Comparison of ENCODE assay signal across 8 mouse cellular contexts in genomic region chr11:77215951-77216760, GRCm38 (mm10). TPM values are rescaled to one million over a fixed set of nuclear protein-coding genes. Genes with fewer than 3 reads are reported as not detected.
A peak's percentile ranks its signal among the peaks of the same experiment; 100 is the strongest.
DNase-seq lines count a peak whose midpoint lies in the region; ATAC-seq and TF ChIP-seq lines count a peak whose summit lies in the region.

Ssh2 (plus strand) TSS chr11:77216287.

- H3K9me3 ChIP-seq in embryonic facial prominence, embryonic 14.5 days (ENCODE audit: control insufficient read depth, low read length): no peaks in the 10 kb centered on the region
- H3K9me3 ChIP-seq in limb, embryonic 13.5 days: no peaks in the 10 kb centered on the region
- H3K9me3 ChIP-seq in midbrain, embryonic 15.5 days: no peaks in the 10 kb centered on the region

- no peaks in the 10 kb centered on the region for H3K36me3 ChIP-seq in embryonic facial prominence, embryonic 14.5 days (ENCODE audit: control insufficient read depth, insufficient read depth, low read length)
- H3K36me3 ChIP-seq in limb, embryonic 13.5 days: no peaks in the 10 kb centered on the region
- H3K36me3 ChIP-seq in midbrain, embryonic 15.5 days (replicated peaks): no peaks in the 10 kb centered on the region
- H3K36me3 ChIP-seq in spleen, adult 2 months (ENCODE audit: control insufficient read depth, insufficient read depth, low read length): no peaks in the 10 kb centered on the region

- H3K4me1 ChIP-seq in bone marrow, adult 2 months (ENCODE audit: control insufficient read depth, insufficient read depth, low read length): no peaks in the 10 kb centered on the region
- H3K4me1 ChIP-seq in embryonic facial prominence, embryonic 14.5 days (ENCODE audit: control insufficient read depth, insufficient read depth, low read length): peaks cover 11% of the 10 kb centered on the region; the same call in 1 of the 2 replicates
- H3K4me1 ChIP-seq in limb, embryonic 13.5 days: peaks cover 6% of the 10 kb centered on the region
- peaks cover 25% of the 10 kb centered on the region for H3K4me1 ChIP-seq in midbrain, embryonic 15.5 days
- peaks cover 11% of the 10 kb centered on the region; the same call in 1 of the 2 replicates for H3K4me1 ChIP-seq in spleen, adult 2 months (ENCODE audit: control insufficient read depth, insufficient read depth, insufficient read length)

- peak; percentile 86 for ATAC-seq in embryonic facial prominence, embryonic 14.5 days (ENCODE audit: low read depth)
- ATAC-seq in limb, embryonic 13.5 days (ENCODE audit: low FRiP score, low read depth): peak; percentile 85
- peak; percentile 94 for ATAC-seq in midbrain, embryonic 15.5 days (replicated peaks)

- H3K27ac ChIP-seq in bone marrow, adult 2 months (ENCODE audit: control insufficient read depth, insufficient read depth, low read depth, low read length, poor library complexity): peak within 1 kb of the TSS; percentile 92
- peak within 1 kb of the TSS; percentile 85 for H3K27ac ChIP-seq in embryonic facial prominence, embryonic 14.5 days (replicated peaks; ENCODE audit: low read depth, low read length)
- H3K27ac ChIP-seq in limb, embryonic 13.5 days: peak within 1 kb of the TSS; percentile 84
- H3K27ac ChIP-seq in midbrain, embryonic 15.5 days: peak within 1 kb of the TSS; percentile 99
- H3K27ac ChIP-seq in spleen, adult 2 months (ENCODE audit: insufficient read depth, low read length): peak within 1 kb of the TSS; percentile 78

- H3K27me3 ChIP-seq in embryonic facial prominence, embryonic 14.5 days (replicated peaks; ENCODE audit: control insufficient read depth, insufficient read depth, low read length): no peaks in the 10 kb centered on the region
- no peaks in the 10 kb centered on the region for H3K27me3 ChIP-seq in limb, embryonic 13.5 days
- H3K27me3 ChIP-seq in midbrain, embryonic 15.5 days (replicated peaks): no peaks in the 10 kb centered on the region
- H3K27me3 ChIP-seq in spleen, adult 2 months (ENCODE audit: control insufficient read depth, insufficient read depth, low read length): no peaks in the 10 kb centered on the region

- peak; percentile 62 for TF ChIP-seq POLR2A in bone marrow, adult 2 months (IDR thresholded peaks at IDR 0.05; ENCODE audit: borderline replicate concordance, control insufficient read depth, low read depth, low read length)
- TF ChIP-seq POLR2A in spleen, adult 2 months (IDR thresholded peaks at IDR 0.05; ENCODE audit: low read depth, low read length): peak; percentile 22; the same call in 1 of the 2 replicates

- peak within 1 kb of the TSS; percentile 89 for H3K4me2 ChIP-seq in embryonic facial prominence, embryonic 14.5 days (ENCODE audit: low read depth, low read length)
- H3K4me2 ChIP-seq in limb, embryonic 13.5 days (replicated peaks): peak within 1 kb of the TSS; percentile 86
- peak within 1 kb of the TSS; percentile 86 for H3K4me2 ChIP-seq in midbrain, embryonic 15.5 days

- peak; percentile 96 for DNase-seq in A20 (ENCODE audit: low read depth, low spot score)
- peak; percentile 94 for DNase-seq in embryonic facial prominence, embryonic 14.5 days (ENCODE audit: low spot score)
- peak; percentile 74 for DNase-seq in heart, adult 8-10 months (ENCODE audit: low spot score)
- peak; percentile 80 to 82 for DNase-seq in kidney, adult 8-10 months
- DNase-seq in spleen, adult 2 months (ENCODE audit: low read depth in 1 of 2, low spot score in 2 of 2): peak; percentile 75 to 79

- H3K4me3 ChIP-seq in bone marrow, adult 2 months (replicated peaks; ENCODE audit: control insufficient read depth, low read depth, low read length): peak within 1 kb of the TSS; percentile 97
- peak within 1 kb of the TSS; percentile 78 for H3K4me3 ChIP-seq in embryonic facial prominence, embryonic 14.5 days (ENCODE audit: low read depth, low read length)
- peak within 1 kb of the TSS; percentile 87 for H3K4me3 ChIP-seq in limb, embryonic 13.5 days
- H3K4me3 ChIP-seq in midbrain, embryonic 15.5 days: peak within 1 kb of the TSS; percentile 84
- peak within 1 kb of the TSS; percentile 96 for H3K4me3 ChIP-seq in spleen, adult 2 months (ENCODE audit: extremely low read depth, insufficient read depth, insufficient read length)

- no peak for TF ChIP-seq CTCF in bone marrow, adult 2 months (IDR thresholded peaks at IDR 0.05; ENCODE audit: control insufficient read depth, insufficient read depth, low read length)
- TF ChIP-seq CTCF in spleen, adult 2 months (IDR thresholded peaks at IDR 0.05; ENCODE audit: extremely low read depth, insufficient read depth, insufficient read length, insufficient replicate concordance): no peak

- peak within 1 kb of the TSS; percentile 82 for H3K9ac ChIP-seq in embryonic facial prominence, embryonic 14.5 days (ENCODE audit: low read depth, low read length)
- H3K9ac ChIP-seq in limb, embryonic 13.5 days: peak within 1 kb of the TSS; percentile 82
- H3K9ac ChIP-seq in midbrain, embryonic 15.5 days: peak within 1 kb of the TSS; percentile 93

- under 1% methylated on average over 81 of the region's 82 CpGs for WGBS in bone marrow, adult 2 months
- WGBS in embryonic facial prominence, embryonic 14.5 days: 0% methylated on average over 27 of the region's 82 CpGs
- WGBS in limb, embryonic 13.5 days: under 1% methylated on average over 49 of the region's 82 CpGs
- WGBS in midbrain, embryonic 15.5 days: under 1% methylated on average over 76 of the region's 82 CpGs
- under 1% methylated on average over 76 of the region's 82 CpGs for WGBS in spleen, adult 2 months

RNA-seq across cellular contexts. Expression of gene Ssh2, which starts in this region (rescaled TPM):
- polyA plus RNA-seq in bone marrow, adult 2 months (2011; ENCODE audit: insufficient read depth, insufficient read length, low replicate concordance, missing spikeins): 14.6 and 21.8 TPM in 2 replicates
- 11.3 and 11.9 TPM in 2 replicates for polyA plus RNA-seq in embryonic facial prominence, embryonic 14.5 days (2014; fragmentation: Nextera tagmentation; extraction: Ambion mirVana)
- 10 to 100 TPM; 64.4 to 77.0 (median 70.7) TPM for total RNA-seq in heart, adult 8-10 months (2022)
- 6.5 and 8.6 TPM in 2 replicates for polyA plus RNA-seq in limb, embryonic 13.5 days (2015; fragmentation: Nextera tagmentation; extraction: Ambion mirVana)
- polyA plus RNA-seq in midbrain, embryonic 15.5 days (2015; fragmentation: Nextera tagmentation; extraction: Ambion mirVana): 18.8 and 21.1 TPM in 2 replicates
- 21.2 and 30.0 TPM in 2 replicates for polyA plus RNA-seq in spleen, adult 2 months (2012; rRNA removed)

Comparison
In these comparisons a context has a peak if more than half of its experiments do, and no peak if none do; other contexts are left out.
1. Peak in every context shown above with its lines: DNase-seq, ATAC-seq, H3K4me3 ChIP-seq and H3K27ac ChIP-seq.